Mouse (Mus musculus): Measurements from ENCODE around the gene Rnd1.
A peak's percentile ranks its signal among the peaks of the same experiment; 100 is the strongest.

Rnd1 gene

DNA sequence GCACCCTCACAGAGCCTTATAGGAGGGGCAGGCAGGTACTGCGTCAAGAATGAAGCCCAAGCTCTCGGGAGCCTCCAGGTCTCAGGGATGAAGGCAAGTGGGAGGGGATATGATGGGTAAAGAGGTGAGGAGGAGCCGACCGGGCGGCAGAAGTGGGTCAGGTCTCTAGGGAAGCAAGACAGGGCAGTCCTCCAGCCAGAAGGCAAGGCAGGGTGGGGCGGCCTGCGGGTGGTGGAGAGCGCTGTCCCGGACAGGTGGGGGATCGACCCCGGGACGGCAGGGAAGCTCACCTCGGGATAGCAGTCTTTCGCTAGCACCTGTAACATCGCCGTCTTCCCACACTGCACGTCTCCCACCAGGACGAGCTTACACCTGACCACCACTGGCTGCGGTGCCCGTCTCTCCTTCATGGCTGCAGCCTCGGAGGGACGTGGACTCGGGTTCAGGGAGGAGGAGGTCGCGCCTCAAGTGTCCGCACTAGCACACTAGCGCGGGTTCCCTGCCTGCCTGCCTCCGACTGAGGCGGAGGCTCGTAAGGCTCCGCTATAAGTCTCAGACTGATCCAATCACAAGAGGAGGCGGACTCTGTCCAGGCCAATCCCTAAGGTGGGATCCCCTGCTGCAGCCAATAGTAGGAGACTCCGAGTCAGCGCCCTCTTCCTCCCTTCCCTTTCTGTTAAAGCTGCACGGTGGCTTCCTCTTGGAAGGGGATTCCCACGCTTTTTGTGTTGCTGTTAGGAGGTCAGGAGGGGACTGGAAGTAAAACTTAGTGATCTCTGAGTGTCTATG lies at the start of gene Rnd1:
Gene Rnd1, minus strand, starts transcription at position 522 of the 789 bp plus-strand sequence.
- DNase-seq (ENCODE audit: low spot score), result peak; percentile 71

DNA sequence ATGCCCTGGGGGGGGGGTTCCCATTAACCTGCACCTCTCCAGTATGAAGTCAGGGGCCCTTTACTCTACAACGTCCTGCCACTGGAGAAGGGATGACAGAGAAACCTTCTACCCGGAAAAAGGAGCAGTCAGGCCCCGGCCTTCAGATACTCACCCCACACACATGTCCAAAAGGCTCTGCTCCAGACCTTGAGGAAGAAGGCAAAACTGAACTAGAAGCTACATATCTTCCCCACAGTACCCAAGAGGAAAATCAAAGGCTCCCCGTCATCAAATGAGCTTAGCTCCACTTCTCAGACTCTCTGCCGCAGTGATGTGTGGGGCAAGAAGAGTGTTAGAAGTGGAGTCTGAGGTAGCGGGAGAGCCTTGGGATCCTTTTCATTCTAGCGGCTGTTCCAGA lies 49.5 kb upstream of the Rnd1 start:
- no peak for DNase-seq (ENCODE audit: low spot score)

DNA sequence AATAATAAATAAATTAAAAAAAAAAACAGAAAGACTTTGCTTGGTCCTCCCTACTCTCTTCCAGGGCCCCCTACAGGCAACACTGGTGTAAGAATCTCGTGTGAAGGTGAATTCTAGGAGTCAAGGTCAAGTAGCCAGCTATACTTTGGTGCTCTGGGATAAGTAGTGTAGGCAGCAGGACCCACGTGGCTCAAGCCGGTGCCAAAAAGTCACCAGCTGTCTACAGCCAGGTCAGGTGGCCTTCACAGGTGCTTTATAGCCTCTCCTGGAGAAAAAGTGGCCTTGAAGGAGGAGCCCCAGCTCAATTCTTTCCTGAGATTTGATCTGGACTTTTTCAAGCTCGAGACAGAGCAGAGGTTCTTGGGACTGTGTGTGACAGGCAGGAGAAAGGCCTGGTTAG lies 48.8 kb upstream of the Rnd1 start:
- no peak for DNase-seq (ENCODE audit: low spot score)

DNA sequence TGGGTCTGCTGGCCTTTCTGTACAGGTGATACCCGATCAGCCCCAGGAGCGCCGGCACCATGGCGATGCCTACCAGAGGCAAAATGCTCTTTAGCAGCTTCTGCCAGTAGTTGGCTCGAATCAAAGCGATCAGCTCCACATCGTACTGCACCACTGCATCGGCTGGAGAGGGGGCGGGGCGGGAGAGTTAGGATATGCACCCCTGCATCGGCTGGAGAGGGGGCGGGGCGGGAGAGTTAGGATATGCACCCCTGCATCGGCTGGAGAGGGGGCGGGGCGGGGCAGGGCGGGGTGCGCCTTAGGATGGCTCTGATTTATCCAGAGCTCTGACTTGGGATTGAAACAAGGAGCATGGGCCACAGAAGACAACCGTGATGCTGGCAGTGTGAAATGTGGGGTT lies 47.2 kb upstream of the Rnd1 start:
- DNase-seq (ENCODE audit: low spot score), result no peak

DNA sequence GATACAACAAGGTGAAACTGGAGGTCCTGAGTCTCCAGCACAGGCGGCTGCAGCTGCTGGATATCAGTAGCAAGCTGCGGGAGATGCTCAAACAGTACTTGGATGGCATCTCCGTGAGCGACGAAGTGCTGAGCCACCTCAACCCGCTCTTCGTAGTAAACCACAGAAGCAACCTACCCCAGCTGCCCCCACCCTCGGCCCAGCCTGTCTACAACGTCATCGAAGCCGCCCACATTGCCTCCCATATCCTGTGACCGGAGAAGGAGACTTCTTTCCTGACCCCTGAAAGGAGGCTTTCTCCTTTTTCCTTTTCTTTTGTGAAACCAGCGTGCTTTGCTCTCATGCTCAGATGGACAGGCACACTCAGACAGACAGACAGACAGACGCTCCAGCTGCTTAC lies 45.6 kb upstream of the Rnd1 start:
- no peak for DNase-seq (ENCODE audit: low spot score)

GRCm38 (mm10) chr15:98722191-98722590 lies 44.9 kb upstream of the Rnd1 start:
- no peak for DNase-seq (ENCODE audit: low spot score)

DNA sequence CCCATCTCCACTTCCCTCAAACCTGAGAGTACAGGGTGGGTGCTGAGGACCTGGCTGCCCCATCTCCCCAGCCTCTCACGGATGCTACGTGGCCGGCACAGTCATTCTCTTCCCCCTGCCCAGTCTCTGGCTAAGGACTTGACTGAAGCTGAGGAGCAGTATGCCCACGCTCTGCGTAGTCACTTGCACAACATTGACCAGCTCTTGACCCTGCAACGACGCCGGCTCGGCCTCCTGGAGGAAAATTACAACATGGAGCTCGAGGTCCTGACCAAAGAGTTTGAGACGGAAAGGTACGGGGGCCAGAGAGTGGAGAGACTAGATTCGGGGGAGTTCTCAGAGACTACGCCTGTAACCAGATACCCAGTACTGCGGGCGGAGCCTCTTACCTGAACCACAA lies 40.0 kb upstream of the Rnd1 start:
- no peak for DNase-seq (ENCODE audit: low spot score)

- no peak for DNase-seq (ENCODE audit: low spot score)
Measured at GRCm38 (mm10) chr15:98714230-98714652, 37.0 kb upstream of the Rnd1 start.

DNA sequence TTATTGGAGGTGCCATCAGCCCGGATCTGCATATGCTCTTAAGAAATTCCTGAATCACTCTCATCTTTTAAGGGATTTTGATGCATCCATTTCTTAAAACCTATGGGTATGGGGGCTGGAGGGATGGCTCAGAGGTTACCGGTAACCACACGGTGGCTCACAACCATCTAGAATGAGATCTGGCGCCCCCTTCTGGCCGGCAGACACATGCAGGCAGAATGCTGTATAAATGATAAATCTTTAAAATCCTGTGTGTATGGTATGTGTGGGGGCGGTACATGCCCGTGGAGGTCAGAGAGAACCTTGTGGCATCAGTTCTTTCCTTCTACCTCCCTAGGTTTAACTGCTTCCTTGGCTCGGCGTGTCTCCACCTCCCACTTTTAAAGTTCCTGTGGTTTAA lies 33.2 kb upstream of the Rnd1 start:
- peak; percentile 67 for DNase-seq (ENCODE audit: low spot score)

DNA sequence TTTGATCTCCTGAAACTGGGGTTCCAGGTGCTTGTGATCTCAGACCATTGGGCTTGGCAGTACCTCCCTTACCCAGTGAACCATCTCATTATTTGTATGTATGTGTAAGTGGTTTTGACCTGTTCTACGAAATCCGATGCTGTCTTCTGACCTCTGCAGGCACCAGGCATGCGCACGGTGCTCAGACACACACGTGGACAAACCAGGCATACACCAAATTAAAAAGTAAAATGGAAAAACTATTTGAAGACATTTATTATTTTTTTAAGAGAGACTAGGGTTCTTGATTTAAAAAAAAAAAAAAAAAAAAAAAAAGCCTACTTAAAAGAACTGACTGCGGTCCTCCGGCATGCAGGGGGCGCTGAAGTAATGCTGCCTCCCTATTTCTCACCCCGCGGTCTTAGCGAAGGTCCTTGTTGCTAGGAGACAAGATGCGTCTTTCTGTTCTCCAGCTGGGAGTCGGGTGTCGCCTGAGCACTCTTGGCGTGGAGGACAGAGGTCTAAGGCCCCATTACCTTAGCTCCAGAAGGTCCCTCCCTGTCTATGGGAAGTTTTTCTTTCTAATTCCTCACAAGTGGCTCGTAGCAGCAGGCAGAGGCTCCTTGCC lies 30.6 kb upstream of the Rnd1 start, which contains the start of gene Ccdc65:
Gene Ccdc65, plus strand, starts transcription at position 442 of the 607 bp plus-strand sequence.
- DNase-seq (ENCODE audit: low spot score), result peak; percentile 82

DNA sequence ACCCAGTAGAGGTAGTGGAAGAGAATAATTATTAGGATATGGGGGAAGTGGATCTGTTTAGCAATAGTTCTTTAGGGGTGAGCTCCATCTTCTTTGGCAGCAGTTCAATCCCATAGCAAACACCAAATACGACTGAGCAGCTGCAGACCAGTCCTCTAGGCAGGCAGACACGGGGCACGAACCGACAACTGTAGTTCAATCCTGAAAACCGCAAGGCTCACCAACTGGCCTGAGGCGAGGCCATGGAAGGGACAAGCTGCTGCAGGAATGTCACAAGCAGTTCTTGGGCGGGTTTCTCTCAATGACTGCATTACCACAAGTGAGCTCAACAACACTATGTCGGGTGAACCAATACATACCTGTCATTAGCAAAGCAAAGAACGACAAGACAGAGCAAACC lies 27.1 kb upstream of the Rnd1 start:
- DNase-seq (ENCODE audit: low spot score), result no peak

- DNase-seq (ENCODE audit: low spot score), result peak; percentile 85
Measured at GRCm38 (mm10) chr15:98699190-98700105, 22.2 kb upstream of the Rnd1 start.

- no peak for DNase-seq (ENCODE audit: low spot score)
Measured at GRCm38 (mm10) chr15:98696216-98696615, 19.0 kb upstream of the Rnd1 start.

DNA sequence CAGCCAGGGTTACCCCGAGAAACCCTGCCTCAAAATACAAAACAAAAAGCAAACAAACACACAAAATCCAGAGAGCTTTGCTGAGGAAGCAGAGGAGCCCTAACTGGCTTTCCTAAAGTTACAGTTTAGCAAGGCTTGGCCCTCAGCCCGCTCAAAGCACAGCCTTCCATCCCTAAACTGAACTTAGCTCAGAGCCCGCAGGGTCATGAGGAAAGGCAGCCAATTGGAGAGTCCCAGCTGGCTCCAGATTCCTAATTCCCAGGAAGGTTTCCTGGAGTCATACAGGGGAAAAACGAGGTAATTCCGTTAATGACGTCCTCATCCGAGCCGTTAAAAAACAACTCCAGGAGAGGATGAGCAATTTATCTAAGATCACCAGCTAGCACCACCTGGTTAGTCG lies 18.5 kb upstream of the Rnd1 start:
- DNase-seq (ENCODE audit: low spot score), result no peak

DNA sequence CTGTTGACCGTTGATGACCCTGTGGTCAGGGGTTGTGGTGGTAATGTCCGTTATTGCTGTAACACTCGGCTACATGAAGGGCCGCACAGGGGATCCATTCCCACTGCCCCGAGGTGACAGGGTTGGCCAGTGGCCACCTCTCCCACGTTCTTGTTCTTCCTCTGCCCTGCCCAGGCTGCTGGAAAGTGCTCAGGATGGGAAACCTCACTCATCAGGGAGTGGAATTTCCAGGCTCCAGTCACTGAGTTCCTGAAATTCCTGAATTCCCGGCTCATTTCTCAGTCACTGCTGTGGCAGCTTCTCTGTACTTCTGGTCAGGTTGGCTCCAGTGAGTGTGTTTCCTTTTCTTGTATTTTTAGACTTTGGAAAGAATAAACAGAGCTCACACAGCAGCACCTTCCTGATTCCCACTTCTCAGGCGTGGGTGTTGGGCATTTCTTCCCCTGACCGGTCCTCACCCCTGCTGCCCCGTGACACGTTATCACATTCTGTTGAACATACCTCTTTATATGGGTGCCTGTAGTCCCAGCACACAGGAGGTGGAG lies 15.0 kb upstream of the Rnd1 start:
- DNase-seq (ENCODE audit: low spot score), result no peak

DNA sequence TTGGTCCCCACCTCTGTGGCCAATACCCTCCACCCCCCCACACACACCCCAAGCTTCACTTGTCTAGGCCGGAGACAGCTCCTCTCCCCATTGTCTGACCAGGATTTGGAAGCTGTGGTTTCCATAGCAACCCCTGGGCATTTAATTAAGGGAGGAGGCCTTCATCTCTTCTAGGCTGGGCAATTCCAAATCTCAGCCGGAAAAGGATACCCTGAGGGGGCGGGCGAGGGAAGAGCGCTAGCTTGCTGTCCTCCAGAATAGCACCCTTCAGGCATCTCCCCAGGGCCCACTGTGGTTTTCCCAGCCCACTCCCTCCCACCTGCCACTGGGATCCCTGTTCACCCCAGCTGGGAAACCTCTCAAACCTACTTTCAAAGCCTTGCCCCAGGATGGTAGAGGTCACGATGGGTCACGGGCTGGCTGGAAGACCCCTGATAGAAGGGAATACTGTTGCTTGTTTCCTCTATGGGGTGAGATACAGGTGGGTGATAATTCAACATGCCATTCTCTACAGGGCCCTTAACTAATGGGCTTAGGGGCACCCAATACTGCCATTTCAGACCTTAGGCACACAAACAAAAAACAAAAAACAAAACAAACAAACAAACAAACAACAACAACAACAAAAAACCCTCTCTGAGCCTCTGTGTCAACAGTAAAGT lies 14.4 kb upstream of the Rnd1 start:
- DNase-seq (ENCODE audit: low spot score), result no peak

GRCm38 (mm10) chr15:98689682-98690081 lies 12.4 kb upstream of the Rnd1 start:
- no peak for DNase-seq (ENCODE audit: low spot score)

- DNase-seq (ENCODE audit: low spot score), result no peak
Measured at GRCm38 (mm10) chr15:98685926-98686325, 8.7 kb upstream of the Rnd1 start.

GRCm38 (mm10) chr15:98683746-98684145 lies 6.5 kb upstream of the Rnd1 start:
- DNase-seq (ENCODE audit: low spot score), result no peak

GRCm38 (mm10) chr15:98683177-98683576 lies 5.9 kb upstream of the Rnd1 start:
- DNase-seq (ENCODE audit: low spot score), result no peak

- DNase-seq (ENCODE audit: low spot score), result no peak
Measured at GRCm38 (mm10) chr15:98681633-98682032, 4.4 kb upstream of the Rnd1 start.

DNA sequence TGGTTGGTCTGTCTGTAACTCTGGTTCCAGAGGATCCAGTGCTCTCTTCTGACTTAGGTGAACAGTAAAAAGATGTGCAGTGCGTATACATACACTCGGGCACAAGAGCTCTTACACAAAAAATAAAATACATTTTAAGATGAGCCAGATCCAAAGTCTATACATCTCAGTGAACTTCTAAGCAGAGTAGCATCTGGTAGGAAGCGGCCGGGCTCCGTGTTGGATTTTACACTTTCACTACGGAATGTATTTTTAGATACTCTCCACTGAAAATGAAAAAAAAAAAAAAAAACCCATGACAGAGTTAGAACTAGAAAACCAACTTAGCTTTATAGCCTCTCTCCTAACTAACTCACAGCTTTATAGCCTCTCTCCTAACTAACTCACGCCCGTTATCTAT lies 3.4 kb upstream of the Rnd1 start:
- no peak for DNase-seq (ENCODE audit: low spot score)
